Mouse (Mus musculus) layer of hippocampus, adult 8-10 months (tissue): ENCODE measurements around the gene Msantd1. TPM values are rescaled to one million over a fixed set of nuclear protein-coding genes. Genes with fewer than 3 reads are reported as not detected.

ENCODE experiments used
- DNase-seq, 2 experiments: peaks; one replicate each; pipeline ENCODE4 v3.0.0; 2022; ENCODE audit warnings: low spot score in 2 of 2
- total RNA-seq, 4 experiments: library from RNA; stranded (reverse); gene quantifications; 2 replicates each; pipeline ENCODE4 v1.2.4; 2022

The Msantd1 gene
- total RNA-seq, 4 experiments from 2014 or later = 6.4 to 7.1 (median 6.9) TPM

DNA sequence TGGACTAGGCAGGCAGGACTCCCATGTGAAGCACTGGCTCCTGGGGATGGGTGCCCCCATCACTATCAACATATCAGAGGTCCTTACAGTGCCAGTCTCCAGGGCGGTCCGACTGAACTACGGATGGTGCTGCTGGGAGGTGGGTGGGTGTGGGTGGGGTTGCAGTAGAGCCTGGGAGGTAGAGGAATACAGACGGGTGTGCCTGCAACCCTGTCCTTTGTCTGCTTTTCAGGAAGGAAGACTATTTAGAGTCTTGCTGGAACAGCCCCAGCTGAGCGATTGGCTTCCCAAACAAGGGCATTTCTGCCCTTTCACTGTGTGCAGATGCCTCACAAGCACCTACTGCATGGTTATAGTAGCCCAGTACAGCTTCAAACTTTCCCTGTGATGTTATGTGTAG is 60.6 kb downstream of the Msantd1 start:
- DNase-seq = no peak

DNA sequence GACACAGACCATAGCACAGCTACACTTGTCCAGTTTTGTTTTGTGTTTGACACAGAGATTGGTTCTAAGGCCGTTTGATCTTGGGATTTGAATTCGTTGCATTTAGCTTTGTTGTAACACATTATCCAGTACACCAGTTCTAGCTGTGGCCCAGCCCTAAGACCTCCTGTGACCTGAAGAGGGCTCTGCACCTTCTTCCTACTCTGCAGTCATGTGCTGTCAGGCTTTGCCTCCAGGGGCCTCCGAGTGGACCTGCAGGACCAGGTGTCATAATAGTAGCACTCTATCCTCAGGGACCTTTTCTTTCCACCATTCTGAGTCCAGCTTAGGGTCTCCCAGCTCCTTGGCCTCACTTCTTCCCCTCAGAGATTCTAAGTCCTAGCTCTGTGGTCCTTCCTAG is 64.7 kb downstream of the Msantd1 start:
- no peak for DNase-seq

Other genes with a start within 250 kb of the Msantd1 start
- 10 to 100 TPM; 11.5 to 18.2 (median 16.6) TPM for gene Nop14, start 247.9 kb upstream of the Msantd1 start, total RNA-seq
- gene Grk4, start 247.6 kb upstream of the Msantd1 start, total RNA-seq = 1 to 10 TPM; 4.1 to 8.5 (median 5.7) TPM
- gene Htt, start 146.3 kb upstream of the Msantd1 start, total RNA-seq = 10 to 100 TPM; 71.0 to 94.2 (median 80.1) TPM
- 10 to 100 TPM; 38.8 to 53.3 (median 42.3) TPM for gene Rgs12, start 41.4 kb downstream of the Msantd1 start, total RNA-seq
- 1 to 10 TPM in 2 of 4 experiments, under 1 TPM in 2; 0.57 to 1.2 (median 0.90) TPM for gene Hgfac, start 133.5 kb downstream of the Msantd1 start, total RNA-seq
- gene Dok7, start 148.8 kb downstream of the Msantd1 start, total RNA-seq = 10 to 100 TPM; 15.9 to 23.8 (median 17.4) TPM
- 100 to 1,000 TPM; 126 to 154 (median 145) TPM for gene Lrpap1, start 197.8 kb downstream of the Msantd1 start, total RNA-seq